Mouse (Mus musculus) intestine, embryonic 15.5 days (tissue): ENCODE results near the gene Ubqlnl. TPM values are rescaled to one million over a fixed set of nuclear protein-coding genes. Genes with fewer than 3 reads are reported as not detected.

Experiments used
- ATAC-seq: fragments of 200-750 bp; cut with Nextera tagmentation; 2 replicates; pipeline ENCODE4 v1.8.0; 2017; ENCODE audit warnings: moderate TSS enrichment, moderate library complexity
- H3K27ac ChIP-seq: fragments of 300-500 bp; sonication (generic); 2 replicates; pipeline ENCODE4 v1.5.1; 2015; ENCODE audit warnings: mild to moderate bottlenecking, inconsistent platforms
- H3K27me3 ChIP-seq: fragments of 300-500 bp; sonication (generic); replicated peaks from 2 replicates; pipeline ENCODE4 v1.6.1; 2015; ENCODE audit warnings: inconsistent platforms
- H3K36me3 ChIP-seq: fragments of 300-500 bp; sonication (generic); 2 replicates; pipeline ENCODE4 v1.6.1; 2015; ENCODE audit warnings: inconsistent platforms
- H3K4me1 ChIP-seq: fragments of 300-500 bp; sonication (generic); replicated peaks from 2 replicates; pipeline ENCODE4 v1.6.1; 2015; ENCODE audit warnings: inconsistent platforms
- H3K4me2 ChIP-seq: fragments of 300-500 bp; sonication (generic); replicated peaks from 2 replicates; pipeline ENCODE4 v1.6.1; 2015; ENCODE audit warnings: mild to moderate bottlenecking, inconsistent platforms
- H3K4me3 ChIP-seq: fragments of 300-500 bp; sonication (generic); replicated peaks from 2 replicates; pipeline ENCODE4 v1.5.1; 2015; ENCODE audit warnings: inconsistent platforms
- H3K9ac ChIP-seq: fragments of 300-500 bp; sonication (generic); 2 replicates; pipeline ENCODE4 v1.6.1; 2015; ENCODE audit warnings: inconsistent platforms
- H3K9me3 ChIP-seq: fragments of 300-500 bp; sonication (generic); 2 replicates; pipeline ENCODE4 v1.6.1; 2016; ENCODE audit warnings: inconsistent platforms
- WGBS: fragments of 180-500 bp; shearing (Covaris S2); methylation state at CpG from one replicate; pipeline ENCODE4 v1.1.7; 2015; 5-methylcytosine and 5-hydroxymethylcytosine counted together
- polyA plus RNA-seq: library from polyadenylated mRNA; unstranded; fragments of >200 nt; fragmentation: Nextera tagmentation; extraction: Ambion mirVana; gene quantifications from 2 replicates; pipeline ENCODE4 v1.2.1, GENCODE M21; 2015

Gene Ubqlnl
- polyA plus RNA-seq: not detected in 2 replicates

- no peak within 1 kb of the TSS for H3K4me3 ChIP-seq
- H3K9me3 ChIP-seq: no peaks in the 10 kb centered on the region
- no peak for ATAC-seq
- no peaks in the 10 kb centered on the region for H3K36me3 ChIP-seq
- H3K4me1 ChIP-seq: no peaks in the 10 kb centered on the region
- 86% methylated on average over 2 of the region's 2 CpGs for WGBS
- H3K27ac ChIP-seq: no peak within 1 kb of the TSS
- no peak within 1 kb of the TSS for H3K4me2 ChIP-seq
- H3K9ac ChIP-seq: no peak within 1 kb of the TSS
- H3K27me3 ChIP-seq: no peaks in the 10 kb centered on the region
Measured at GRCm38 (mm10) chr7:104150456-104150855, at the start of gene Ubqlnl. Ubqlnl (minus strand) TSS chr7:104150556.

- Histone ChIP-seq H3K36me3 (no peaks in the 10 kb centered on the region), H3K4me3 (no peak overlapping the region), H3K4me2 (no peak overlapping the region), H3K27me3 (no peaks in the 10 kb centered on the region), H3K4me1 (no peaks in the 10 kb centered on the region), H3K9ac (no peak overlapping the region), H3K9me3 (no peaks in the 10 kb centered on the region), H3K27ac (no peak overlapping the region)
- WGBS: 4% methylated on average over 5 of the region's 5 CpGs
- ATAC-seq: peak; percentile 86
Measured at GRCm38 (mm10) chr7:104199822-104200221, 49.5 kb upstream of the Ubqlnl start.

- WGBS: 84% methylated on average over 6 of the region's 6 CpGs
- Histone ChIP-seq H3K36me3 (no peaks in the 10 kb centered on the region), H3K4me1 (no peaks in the 10 kb centered on the region), H3K27ac (no peak within 1 kb of the TSS), H3K27me3 (no peaks in the 10 kb centered on the region), H3K9me3 (no peaks in the 10 kb centered on the region), H3K4me2 (no peak within 1 kb of the TSS), H3K4me3 (no peak within 1 kb of the TSS), H3K9ac (no peak within 1 kb of the TSS)
- no peak for ATAC-seq
Measured at GRCm38 (mm10) chr7:104195885-104196284, 45.5 kb upstream of the Ubqlnl start, which contains the start of gene Olfr649. Olfr649 (minus strand) TSS chr7:104195985.

GRCm38 (mm10) chr7:104191275-104191674 lies 40.9 kb upstream of the Ubqlnl start:
- H3K4me1 ChIP-seq: no peaks in the 10 kb centered on the region
- no peak overlapping the region for H3K4me3 ChIP-seq
- H3K9ac ChIP-seq: no peak overlapping the region
- no peak overlapping the region for H3K4me2 ChIP-seq
- no peaks in the 10 kb centered on the region for H3K9me3 ChIP-seq
- WGBS: 61% methylated on average over 9 of the region's 9 CpGs
- ATAC-seq: no peak
- no peak overlapping the region for H3K27ac ChIP-seq
- no peaks in the 10 kb centered on the region for H3K27me3 ChIP-seq
- no peaks in the 10 kb centered on the region for H3K36me3 ChIP-seq

- Histone ChIP-seq H3K4me2 (no peak within 1 kb of the TSS), H3K4me1 (no peaks in the 10 kb centered on the region), H3K27me3 (no peaks in the 10 kb centered on the region), H3K36me3 (no peaks in the 10 kb centered on the region), H3K9me3 (no peaks in the 10 kb centered on the region), H3K9ac (no peak within 1 kb of the TSS), H3K4me3 (no peak within 1 kb of the TSS), H3K27ac (no peak within 1 kb of the TSS)
- 91% methylated on average over 2 of the region's 2 CpGs for WGBS
- ATAC-seq: no peak
Measured at GRCm38 (mm10) chr7:104183292-104183691, 32.9 kb upstream of the Ubqlnl start, which contains the start of gene Olfr648. Olfr648 (minus strand) TSS chr7:104183392.

GRCm38 (mm10) chr7:104179074-104179473 lies 28.7 kb upstream of the Ubqlnl start:
- Histone ChIP-seq H3K27ac (no peak overlapping the region), H3K9ac (no peak overlapping the region), H3K4me2 (no peak overlapping the region), H3K4me3 (no peak overlapping the region), H3K36me3 (no peaks in the 10 kb centered on the region), H3K27me3 (no peaks in the 10 kb centered on the region), H3K4me1 (no peaks in the 10 kb centered on the region), H3K9me3 (no peaks in the 10 kb centered on the region)
- ATAC-seq: no peak
- 88% methylated on average over 1 of the region's 1 CpGs for WGBS

- 69% methylated on average over 5 of the region's 5 CpGs for WGBS
- Histone ChIP-seq H3K9ac (no peak overlapping the region), H3K9me3 (no peaks in the 10 kb centered on the region), H3K4me2 (no peak overlapping the region), H3K4me1 (no peaks in the 10 kb centered on the region), H3K27ac (no peak overlapping the region), H3K4me3 (no peak overlapping the region), H3K36me3 (no peaks in the 10 kb centered on the region), H3K27me3 (no peaks in the 10 kb centered on the region)
- ATAC-seq: no peak
Measured at GRCm38 (mm10) chr7:104178422-104179054, 28.2 kb upstream of the Ubqlnl start.

GRCm38 (mm10) chr7:104175085-104175484 lies 24.7 kb upstream of the Ubqlnl start:
- Histone ChIP-seq H3K36me3 (no peaks in the 10 kb centered on the region), H3K4me2 (no peak overlapping the region), H3K4me1 (no peaks in the 10 kb centered on the region), H3K4me3 (no peak overlapping the region), H3K9ac (no peak overlapping the region), H3K27ac (no peak overlapping the region), H3K27me3 (no peaks in the 10 kb centered on the region), H3K9me3 (no peaks in the 10 kb centered on the region)
- WGBS: 83% methylated on average over 1 of the region's 1 CpGs
- ATAC-seq: no peak

- H3K36me3 ChIP-seq: no peaks in the 10 kb centered on the region
- H3K9ac ChIP-seq: no peak overlapping the region
- no peak overlapping the region for H3K4me2 ChIP-seq
- no peak for ATAC-seq
- no peaks in the 10 kb centered on the region for H3K4me1 ChIP-seq
- no peak overlapping the region for H3K4me3 ChIP-seq
- no peaks in the 10 kb centered on the region for H3K27me3 ChIP-seq
- H3K9me3 ChIP-seq: no peaks in the 10 kb centered on the region
- no peak overlapping the region for H3K27ac ChIP-seq
- WGBS: 69% methylated on average over 6 of the region's 6 CpGs
Measured at GRCm38 (mm10) chr7:104169634-104170204, 19.4 kb upstream of the Ubqlnl start.

GRCm38 (mm10) chr7:104167105-104167504 lies 16.7 kb upstream of the Ubqlnl start:
- 79% methylated on average over 6 of the region's 6 CpGs for WGBS
- no peaks in the 10 kb centered on the region for H3K36me3 ChIP-seq

GRCm38 (mm10) chr7:104143179-104143578 lies 7.2 kb downstream of the Ubqlnl start, which contains the start of gene Ubqln3:
Ubqln3 (minus strand) TSS chr7:104143279.
- no peaks in the 10 kb centered on the region for H3K27me3 ChIP-seq
- H3K9me3 ChIP-seq: no peaks in the 10 kb centered on the region
- WGBS: 66% methylated on average over 3 of the region's 3 CpGs
- no peaks in the 10 kb centered on the region for H3K36me3 ChIP-seq
- no peak within 1 kb of the TSS for H3K4me2 ChIP-seq
- H3K4me1 ChIP-seq: no peaks in the 10 kb centered on the region
- H3K27ac ChIP-seq: no peak within 1 kb of the TSS
- no peak for ATAC-seq
- H3K9ac ChIP-seq: no peak within 1 kb of the TSS
- no peak within 1 kb of the TSS for H3K4me3 ChIP-seq

More at GRCm38 (mm10) chr7:104167105-104167504, 16.7 kb upstream of the Ubqlnl start:
- Histone ChIP-seq H3K27me3 (no peaks in the 10 kb centered on the region), H3K4me2 (no peak overlapping the region), H3K9me3 (no peaks in the 10 kb centered on the region), H3K27ac (no peak overlapping the region), H3K4me1 (no peaks in the 10 kb centered on the region), H3K4me3 (no peak overlapping the region), H3K9ac (no peak overlapping the region)
- ATAC-seq: no peak

- no peaks in the 10 kb centered on the region for H3K4me1 ChIP-seq
- H3K4me3 ChIP-seq: no peak within 1 kb of the TSS
- no peak within 1 kb of the TSS for H3K9ac ChIP-seq
- H3K27me3 ChIP-seq: no peaks in the 10 kb centered on the region
- no peak within 1 kb of the TSS for H3K4me2 ChIP-seq
- no peaks in the 10 kb centered on the region for H3K36me3 ChIP-seq
- no peak for ATAC-seq
- no peaks in the 10 kb centered on the region for H3K9me3 ChIP-seq
- H3K27ac ChIP-seq: no peak within 1 kb of the TSS
- WGBS: 81% methylated on average over 5 of the region's 5 CpGs
Measured at GRCm38 (mm10) chr7:104137305-104137704, 13.1 kb downstream of the Ubqlnl start, which contains the start of gene Olfr643. Olfr643 (minus strand) TSS chr7:104137405.

GRCm38 (mm10) chr7:104129726-104130125 lies 20.6 kb downstream of the Ubqlnl start, which contains the start of gene Ubqln5:
Ubqln5 (minus strand) TSS chr7:104129826.
- no peak for ATAC-seq
- Histone ChIP-seq H3K4me1 (no peaks in the 10 kb centered on the region), H3K4me2 (no peak within 1 kb of the TSS), H3K4me3 (no peak within 1 kb of the TSS), H3K9ac (no peak within 1 kb of the TSS), H3K9me3 (no peaks in the 10 kb centered on the region), H3K27ac (no peak within 1 kb of the TSS), H3K27me3 (no peaks in the 10 kb centered on the region), H3K36me3 (no peaks in the 10 kb centered on the region)
- 94% methylated on average over 5 of the region's 5 CpGs for WGBS
